Mouse (Mus musculus) lung, postnatal 4 days (tissue): Measurements from ENCODE around the gene Atp1a3.
"Not testable (repeated sequence)": the region's sequence is repeated elsewhere in the genome, so short reads cannot be mapped to it uniquely, and the experiment has no call there.

Experiments used
- DNase-seq, 2 experiments: peaks; one replicate each; pipeline ENCODE4 v3.0.0; 2021

Atp1a3 gene

GRCm38 (mm10) chr7:25005421-25006065 lies at the start of gene Atp1a3:
Gene Atp1a3 (minus strand): TSS chr7:25005958.
- DNase-seq, result peak; percentile 24 to 47

GRCm38 (mm10) chr7:25052587-25052986 lies 46.8 kb upstream of the Atp1a3 start:
- DNase-seq, result no peak

DNA sequence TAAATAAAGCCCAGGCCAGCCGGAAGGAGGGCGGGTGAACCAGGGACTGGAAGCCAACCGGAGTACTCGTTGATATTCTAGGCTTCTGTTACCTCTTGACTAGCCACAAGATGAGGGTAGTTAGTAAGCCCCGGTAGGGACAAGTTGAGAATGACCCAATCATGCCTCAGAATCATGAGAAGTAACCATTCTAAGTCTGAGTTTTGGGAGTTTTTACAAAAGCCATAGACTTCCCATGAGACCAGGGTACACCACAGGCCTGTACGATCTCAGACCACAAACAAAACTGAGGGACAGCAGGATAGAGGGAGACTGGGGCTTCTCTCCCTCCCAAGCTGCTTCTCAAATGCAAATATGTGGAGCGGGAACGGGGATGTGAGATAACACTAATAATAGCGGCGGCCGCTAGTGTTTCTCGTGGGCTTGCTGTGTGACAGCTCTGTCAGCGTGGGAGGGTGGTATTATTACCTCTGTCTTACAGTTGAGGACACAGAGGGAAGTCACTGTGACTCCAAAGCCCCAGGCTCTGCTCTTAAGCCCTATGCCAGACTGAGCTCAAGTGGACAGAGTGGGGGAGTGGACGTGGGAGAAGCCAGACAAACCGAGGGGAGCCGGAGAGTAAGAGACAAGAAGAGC lies 43.7 kb upstream of the Atp1a3 start:
- DNase-seq, result no peak

DNA sequence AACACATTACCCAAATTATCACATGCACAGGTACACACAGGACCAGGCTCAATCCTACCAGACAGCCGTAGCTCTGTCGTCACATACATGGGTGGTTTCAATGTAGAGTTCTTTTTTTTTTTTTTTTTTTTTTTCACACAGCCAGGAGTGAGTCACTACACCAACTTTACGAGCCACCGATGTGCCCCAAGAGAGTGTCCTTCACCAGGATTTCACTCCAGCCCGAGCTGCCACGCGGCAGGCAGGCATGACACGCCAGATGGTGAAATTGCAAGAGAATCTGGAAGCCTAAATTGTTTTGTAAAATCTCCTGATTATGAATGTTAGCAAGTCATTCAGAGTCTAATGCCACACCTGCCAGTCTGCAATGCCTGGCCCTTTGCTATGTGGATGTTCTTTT lies 41.6 kb upstream of the Atp1a3 start:
- no peak for DNase-seq

DNA sequence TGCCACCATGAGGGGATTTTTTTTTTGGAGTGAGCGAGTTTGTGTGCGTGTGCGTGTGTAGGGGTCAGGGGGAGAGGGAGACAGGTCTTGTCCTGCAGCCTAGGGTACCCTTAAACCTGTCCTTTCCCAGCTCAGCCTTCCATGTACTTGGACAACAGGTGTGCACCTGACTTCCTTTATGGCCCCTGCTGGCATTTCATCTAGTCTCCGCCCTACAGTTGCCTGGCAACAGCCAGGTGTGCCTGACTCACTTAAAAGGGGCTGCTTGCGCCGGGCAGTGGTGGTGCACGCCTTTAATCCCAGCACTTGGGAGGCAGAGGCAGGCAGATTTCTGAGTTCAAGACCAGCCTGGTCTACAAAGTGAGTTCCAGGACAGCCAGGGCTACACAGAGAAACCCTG lies 38.8 kb upstream of the Atp1a3 start:
- DNase-seq, result not testable (repeated sequence)

- DNase-seq, result no peak
Measured at GRCm38 (mm10) chr7:25041921-25042320, 36.2 kb upstream of the Atp1a3 start.

DNA sequence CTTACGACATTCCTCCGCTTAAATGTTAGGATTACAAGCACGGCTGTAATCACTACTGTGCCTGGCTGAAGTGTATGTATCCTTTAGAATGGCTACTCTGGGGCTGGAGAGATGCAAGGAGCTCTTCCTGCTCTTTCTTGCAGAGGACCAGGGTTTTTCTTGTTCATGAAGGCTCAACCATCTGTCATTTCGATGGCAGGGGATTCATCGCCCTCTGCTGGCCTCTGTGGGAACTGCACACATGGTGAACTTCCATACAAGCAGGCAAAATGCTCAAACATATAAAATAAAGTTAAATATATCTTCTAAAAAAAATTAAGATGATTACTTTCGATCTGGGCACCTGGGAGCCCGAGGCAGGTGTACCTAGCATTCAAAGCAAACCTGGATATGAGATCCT lies 30.2 kb upstream of the Atp1a3 start:
- peak; percentile 35 to 64 for DNase-seq

DNA sequence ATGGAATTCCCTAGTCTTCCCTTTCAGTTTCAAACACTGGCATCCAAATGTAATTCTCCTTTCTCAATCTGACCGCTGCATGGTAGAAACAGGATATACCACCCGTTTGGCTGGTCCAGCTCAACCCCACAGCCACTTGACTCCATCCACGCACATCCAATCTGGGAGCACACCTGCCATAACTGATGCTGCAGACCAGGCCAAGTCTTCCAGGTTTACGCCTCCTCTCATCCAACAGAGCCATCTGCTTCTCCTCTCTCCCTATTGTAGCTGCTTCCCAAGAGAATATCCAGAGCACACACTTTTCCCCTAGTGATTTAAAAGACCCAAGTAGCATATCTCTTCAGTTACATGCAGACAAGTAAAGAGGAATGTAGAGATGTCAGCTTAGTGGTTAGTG lies 29.0 kb upstream of the Atp1a3 start:
- no peak for DNase-seq

DNA sequence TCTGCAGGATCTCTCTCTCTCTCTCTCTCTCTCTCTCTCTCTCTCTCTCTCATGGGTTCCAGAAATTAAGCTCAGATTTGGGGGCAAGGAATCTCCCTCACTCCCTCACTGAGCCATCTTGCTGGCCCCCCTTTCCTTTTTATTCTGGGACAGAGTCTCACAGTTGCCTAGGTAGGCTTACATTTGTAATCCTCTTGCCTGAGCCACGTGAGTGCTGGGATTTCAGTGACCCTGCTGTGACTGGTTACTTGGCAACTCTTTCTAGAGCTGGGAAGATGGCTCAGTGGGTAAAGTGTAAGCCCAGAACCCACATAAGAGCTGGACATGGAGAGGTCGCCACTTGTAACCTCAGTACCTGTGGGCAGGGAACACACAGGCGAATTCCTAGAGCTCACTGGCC lies 25.8 kb upstream of the Atp1a3 start:
- no peak for DNase-seq

DNA sequence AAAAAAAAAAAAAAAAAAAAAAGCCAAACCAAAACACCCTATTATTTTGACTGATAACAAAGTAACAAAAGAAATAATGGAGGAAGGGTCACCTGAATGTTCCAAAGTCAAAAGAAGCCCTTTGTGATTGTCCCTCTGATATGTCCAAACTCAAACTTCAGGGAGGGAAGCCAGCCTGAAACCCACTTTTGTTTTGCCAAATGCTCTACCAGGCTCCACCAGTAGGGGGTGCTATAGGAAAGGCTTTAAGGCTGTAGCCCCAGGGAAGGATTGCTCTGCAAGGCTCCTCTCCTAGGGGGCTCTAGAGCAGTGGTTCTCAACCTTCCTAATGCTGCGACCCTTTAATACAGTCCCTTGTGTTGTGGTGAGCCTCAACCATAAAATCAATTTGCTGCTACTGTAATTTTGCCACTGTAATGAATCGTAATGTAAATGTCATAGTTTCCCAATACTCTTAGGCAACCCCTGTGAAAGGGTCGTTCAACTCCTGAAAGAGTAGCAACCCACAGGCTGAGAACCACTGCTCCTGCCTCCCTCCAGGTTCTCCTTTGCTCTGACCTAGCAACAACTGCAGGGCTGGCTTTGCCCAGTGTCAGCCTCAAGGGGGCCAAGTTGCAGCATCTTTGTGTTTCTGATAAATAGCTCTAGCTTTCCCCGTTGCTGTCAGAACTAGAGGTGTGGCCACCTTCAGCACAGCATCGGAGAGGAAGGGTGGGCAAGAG lies 24.4 kb upstream of the Atp1a3 start:
- DNase-seq, result peak in 1 of 2 experiments; percentile 81

DNA sequence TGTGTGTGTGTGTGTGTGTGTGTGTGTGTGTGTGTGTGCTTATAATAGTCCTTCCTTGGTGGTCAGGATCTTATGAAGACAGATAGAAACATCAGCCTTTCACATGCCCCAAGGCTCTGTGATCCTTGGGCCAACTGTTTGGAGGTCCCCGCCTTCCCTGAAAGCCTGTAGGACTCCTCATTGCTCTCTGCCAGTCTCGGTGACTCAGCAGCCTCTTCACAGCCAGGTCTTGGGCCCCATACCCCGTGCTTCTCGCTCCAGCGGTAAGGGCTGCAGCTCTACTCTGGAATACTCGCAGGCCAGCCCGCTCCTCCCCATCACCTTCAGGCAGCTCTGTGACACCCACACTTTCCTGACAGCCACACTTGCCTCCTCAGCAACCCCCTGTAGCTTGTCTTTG lies 20.7 kb upstream of the Atp1a3 start:
- DNase-seq, result no peak

GRCm38 (mm10) chr7:25025855-25026439 lies 20.2 kb upstream of the Atp1a3 start:
- peak in 1 of 2 experiments; percentile 34 for DNase-seq

DNA sequence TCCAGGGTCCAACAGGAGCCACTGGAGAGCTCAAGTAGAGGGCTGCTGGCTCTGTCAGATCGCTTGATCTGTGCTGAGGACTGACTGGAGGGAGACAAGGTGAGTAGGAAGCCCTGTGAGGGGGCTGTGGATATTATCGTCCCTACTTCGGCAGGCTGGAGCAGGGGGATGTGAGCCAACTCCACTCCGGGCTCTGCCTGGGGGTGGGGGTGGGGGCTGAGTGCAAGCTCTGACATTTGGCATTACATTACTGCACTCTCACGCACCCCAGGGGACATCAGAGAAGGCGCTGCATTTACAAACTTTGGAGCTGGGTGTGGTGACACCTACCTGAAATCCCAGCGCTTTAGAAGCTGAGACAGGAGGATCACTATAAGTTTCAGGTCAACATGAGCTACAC lies 5.8 kb upstream of the Atp1a3 start:
- DNase-seq, result no peak

- DNase-seq, result peak; percentile 45 to 57
Measured at GRCm38 (mm10) chr7:25010090-25010913, 4.5 kb upstream of the Atp1a3 start.

GRCm38 (mm10) chr7:25009099-25009700 lies 3.4 kb upstream of the Atp1a3 start:
- no peak for DNase-seq

- peak; percentile 51 to 71 for DNase-seq
Measured at GRCm38 (mm10) chr7:25008635-25009034, 2.9 kb upstream of the Atp1a3 start.

- no peak for DNase-seq
Measured at GRCm38 (mm10) chr7:25007609-25008374, 2.0 kb upstream of the Atp1a3 start.

GRCm38 (mm10) chr7:25006586-25007364 lies 1.0 kb upstream of the Atp1a3 start:
- peak; percentile 53 to 65 for DNase-seq

GRCm38 (mm10) chr7:25006171-25006570 lies 413 bp upstream of the Atp1a3 start:
- no peak for DNase-seq

DNA sequence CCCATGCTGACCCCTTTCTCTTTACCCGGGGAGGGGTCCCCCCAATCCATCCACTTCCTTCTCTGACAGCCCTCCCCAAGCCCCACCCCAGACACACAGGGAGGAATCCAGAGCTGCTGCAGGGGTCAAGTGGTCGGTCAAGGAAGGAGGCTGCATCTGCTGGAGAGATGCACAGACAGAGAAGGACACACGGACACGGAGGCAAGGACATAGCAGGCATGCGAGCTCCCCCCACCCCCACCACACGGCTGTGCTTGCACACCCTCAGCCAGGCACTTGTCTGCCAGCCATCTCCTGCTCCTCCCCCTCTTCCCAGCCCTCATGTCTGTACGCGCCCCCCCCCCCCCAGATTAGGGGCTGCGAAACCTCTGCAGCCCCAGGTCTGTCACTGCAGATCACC lies 952 bp downstream of the Atp1a3 start:
- no peak for DNase-seq
